Mouse (Mus musculus) forebrain, embryonic 16.5 days (tissue): ENCODE measurements around the gene Actl7b. TPM values are rescaled to one million over a fixed set of nuclear protein-coding genes. Genes with fewer than 3 reads are reported as not detected.

Experiments
- polyA plus RNA-seq: library from polyadenylated mRNA; unstranded; fragments of >200 nt; fragmentation: Nextera tagmentation; extraction: Ambion mirVana; gene quantifications from 2 replicates; pipeline ENCODE4 v1.2.1, GENCODE M21; 2015

The Actl7b gene
- polyA plus RNA-seq, 1 experiment from 2014 or later: not detected

Other genes with a start within 250 kb of the Actl7b start
- gene Gm26657, start 1.4 kb downstream of the Actl7b start, polyA plus RNA-seq: not detected in 2 replicates
- gene Actl7a, start 2.0 kb upstream of the Actl7b start, polyA plus RNA-seq: not detected in 2 replicates
- gene Elp1, start 60.9 kb upstream of the Actl7b start, polyA plus RNA-seq: 64.7 and 68.7 TPM in 2 replicates
- 16.0 and 16.4 TPM in 2 replicates for gene Fam206a, start 60.9 kb upstream of the Actl7b start, polyA plus RNA-seq
- 11.1 and 11.4 TPM in 2 replicates for gene Ctnnal1, start 123.7 kb upstream of the Actl7b start, polyA plus RNA-seq
- 8.3 and 8.7 TPM in 2 replicates for gene Tmem245, start 206.0 kb upstream of the Actl7b start, polyA plus RNA-seq
- gene Frrs1l, start 248.9 kb upstream of the Actl7b start, polyA plus RNA-seq: 25.3 and 28.6 TPM in 2 replicates